Comparison of ENCODE assay signal across 8 mouse cellular contexts in the genomic region with DNA sequence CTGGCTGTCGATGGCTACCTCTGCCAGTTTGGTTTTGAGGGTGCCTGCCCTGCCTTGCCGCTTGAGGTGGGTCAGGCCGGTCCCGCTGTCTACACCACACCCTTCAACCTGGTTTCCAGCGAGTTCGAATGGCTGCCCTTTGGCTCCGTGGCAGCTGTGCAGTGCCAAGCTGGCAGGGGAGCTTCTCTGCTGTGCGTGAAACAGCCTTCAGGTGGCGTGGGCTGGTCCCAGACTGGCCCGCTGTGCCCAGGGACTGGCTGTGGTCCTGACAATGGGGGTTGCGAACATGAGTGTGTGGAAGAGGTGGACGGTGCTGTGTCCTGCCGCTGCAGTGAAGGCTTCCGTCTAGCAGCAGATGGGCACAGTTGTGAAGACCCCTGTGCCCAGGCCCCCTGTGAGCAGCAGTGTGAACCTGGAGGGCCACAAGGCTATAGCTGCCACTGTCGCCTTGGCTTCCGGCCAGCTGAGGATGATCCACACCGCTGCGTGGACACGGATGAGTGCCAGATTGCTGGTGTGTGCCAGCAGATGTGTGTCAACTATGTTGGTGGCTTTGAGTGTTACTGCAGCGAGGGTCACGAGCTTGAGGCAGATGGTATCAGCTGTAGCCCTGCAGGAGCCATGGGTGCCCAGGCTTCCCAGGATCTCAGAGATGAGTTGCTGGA. TPM values are rescaled to one million over a fixed set of nuclear protein-coding genes. Genes with fewer than 3 reads are reported as not detected.
DNase-seq lines count a peak whose midpoint lies in the region; ATAC-seq and TF ChIP-seq lines count a peak whose summit lies in the region.

No protein-coding gene starts in this region.

- no peak for TF ChIP-seq CTCF in thymus, adult 2 months (IDR thresholded peaks at IDR 0.05; ENCODE audit: borderline replicate concordance, control insufficient read depth, extremely low read depth, insufficient read depth, low read length, poor library complexity)

- H3K4me1 ChIP-seq in neural tube, embryonic 11.5 days (ENCODE audit: control insufficient read depth, insufficient read depth, low read length): peaks cover 33% of the 10 kb centered on the region
- peaks cover 45% of the 10 kb centered on the region for H3K4me1 ChIP-seq in stomach, embryonic 14.5 days (ENCODE audit: control insufficient read depth, insufficient read depth, low read length)
- H3K4me1 ChIP-seq in thymus, adult 2 months (replicated peaks; ENCODE audit: control insufficient read depth, insufficient read depth, low read length): peaks cover 11% of the 10 kb centered on the region

- TF ChIP-seq POLR2A in thymus, adult 2 months (IDR thresholded peaks at IDR 0.05; ENCODE audit: control insufficient read depth, extremely low read depth, insufficient read depth, low read length, poor library complexity): no peak

- H3K27me3 ChIP-seq in neural tube, embryonic 11.5 days (ENCODE audit: control insufficient read depth, insufficient read depth, low read length): peaks cover 35% of the 10 kb centered on the region
- H3K27me3 ChIP-seq in stomach, embryonic 14.5 days (ENCODE audit: control insufficient read depth, insufficient read depth, low read length): 0 out of 2 replicates have a peak, but pooled peaks cover 2% of the 10 kb centered on the region
- H3K27me3 ChIP-seq in thymus, adult 2 months (ENCODE audit: control insufficient read depth, insufficient read depth, low read length): peaks cover 25% of the 10 kb centered on the region

- peak overlapping the region; percentile 60 for H3K9ac ChIP-seq in neural tube, embryonic 11.5 days (ENCODE audit: low read length)
- peak overlapping the region; percentile 60 for H3K9ac ChIP-seq in stomach, embryonic 14.5 days (replicated peaks; ENCODE audit: low read depth, low read length)

- ATAC-seq in cerebellum, adult (ENCODE audit: insufficient number of reproducible peaks, low FRiP score, low TSS enrichment): no peak
- no peak for ATAC-seq in neural tube, embryonic 11.5 days (ENCODE audit: insufficient read depth, low FRiP score, low TSS enrichment)
- no peak for ATAC-seq in stomach, embryonic 14.5 days (ENCODE audit: insufficient number of reproducible peaks, insufficient read depth, low FRiP score, low read depth)

- peak overlapping the region; percentile 42 for H3K4me3 ChIP-seq in neural tube, embryonic 11.5 days (ENCODE audit: low read depth, low read length)
- peak overlapping the region; percentile 70 for H3K4me3 ChIP-seq in stomach, embryonic 14.5 days (ENCODE audit: low read depth, low read length)
- no peak overlapping the region for H3K4me3 ChIP-seq in thymus, adult 2 months (ENCODE audit: control insufficient read depth, insufficient read depth, low read length)

- peak overlapping the region; percentile 74 for H3K4me2 ChIP-seq in neural tube, embryonic 11.5 days (ENCODE audit: low read depth)
- peak overlapping the region; percentile 76 for H3K4me2 ChIP-seq in stomach, embryonic 14.5 days (replicated peaks; ENCODE audit: low read depth, low read length)

- H3K36me3 ChIP-seq in neural tube, embryonic 11.5 days (ENCODE audit: control insufficient read depth, insufficient read depth, low read length): no peaks in the 10 kb centered on the region
- no peaks in the 10 kb centered on the region for H3K36me3 ChIP-seq in stomach, embryonic 14.5 days (ENCODE audit: control insufficient read depth, insufficient read depth, low read length)
- no peaks in the 10 kb centered on the region for H3K36me3 ChIP-seq in thymus, adult 2 months (ENCODE audit: control insufficient read depth, insufficient read depth, low read length)

- no peak overlapping the region for H3K27ac ChIP-seq in neural tube, embryonic 11.5 days (ENCODE audit: low read depth, low read length)
- no peak overlapping the region; the same call in 1 of the 2 replicates for H3K27ac ChIP-seq in stomach, embryonic 14.5 days (ENCODE audit: low read length)
- no peak overlapping the region for H3K27ac ChIP-seq in thymus, adult 2 months (ENCODE audit: control insufficient read depth, insufficient read depth, low read length)

- WGBS in neural tube, embryonic 11.5 days: 39% methylated on average over 21 of the region's 21 CpGs
- 29% methylated on average over 21 of the region's 21 CpGs for WGBS in stomach, embryonic 14.5 days
- WGBS in thymus, adult 2 months: 67% methylated on average over 21 of the region's 21 CpGs

- no peaks in the 10 kb centered on the region for H3K9me3 ChIP-seq in neural tube, embryonic 11.5 days (ENCODE audit: control insufficient read depth, low read length)
- no peaks in the 10 kb centered on the region for H3K9me3 ChIP-seq in stomach, embryonic 14.5 days (ENCODE audit: control insufficient read depth, low read depth, low read length)

- DNase-seq in cerebellum, adult 11-12 months: peak; percentile 47
- no peak for DNase-seq in neural tube, embryonic 11.5 days (ENCODE audit: low spot score)
- no peak for DNase-seq in neural tube, embryonic 10.5 days (ENCODE audit: extremely low spot score, low spot score)
- peak; percentile 52 to 56 for DNase-seq in kidney, postnatal 4 days
- no peak for DNase-seq in right cerebral cortex, adult 18-20 months
- DNase-seq in thymus, adult 2 months: no peak

RNA-seq across cellular contexts. Expression of gene Cd248, which starts 0.8 kb away (rescaled TPM):
- polyA plus RNA-seq in neural tube, embryonic 11.5 days (2014; fragmentation: Nextera tagmentation; extraction: Ambion mirVana): 30.1 and 34.7 TPM in 2 replicates
- polyA plus RNA-seq in stomach, embryonic 14.5 days (2014; fragmentation: Nextera tagmentation; extraction: Ambion mirVana): 88.3 and 90.1 TPM in 2 replicates
- 5.9 and 7.7 TPM in 2 replicates for polyA plus RNA-seq in thymus, adult 2 months (2012; rRNA removed)

RNA-seq across cellular contexts. Expression of gene Tmem151a, which starts 16.6 kb away (rescaled TPM):
- polyA plus RNA-seq in neural tube, embryonic 11.5 days (2014; fragmentation: Nextera tagmentation; extraction: Ambion mirVana): 1.8 and 2.0 TPM in 2 replicates
- polyA plus RNA-seq in stomach, embryonic 14.5 days (2014; fragmentation: Nextera tagmentation; extraction: Ambion mirVana): 6.4 and 7.7 TPM in 2 replicates
- polyA plus RNA-seq in thymus, adult 2 months (2012; rRNA removed): 1.7 and 3.5 TPM in 2 replicates

RNA-seq across cellular contexts. Expression of gene Rin1, which starts 18.4 kb away (rescaled TPM):
- 1.1 and 2.3 TPM in 2 replicates for polyA plus RNA-seq in neural tube, embryonic 11.5 days (2014; fragmentation: Nextera tagmentation; extraction: Ambion mirVana)
- 2.4 and 3.3 TPM in 2 replicates for polyA plus RNA-seq in stomach, embryonic 14.5 days (2014; fragmentation: Nextera tagmentation; extraction: Ambion mirVana)
- polyA plus RNA-seq in thymus, adult 2 months (2012; rRNA removed): 7.1 and 8.8 TPM in 2 replicates

RNA-seq across cellular contexts. Expression of gene Yif1a, which starts 19.6 kb away (rescaled TPM):
- 80.4 and 88.0 TPM in 2 replicates for polyA plus RNA-seq in neural tube, embryonic 11.5 days (2014; fragmentation: Nextera tagmentation; extraction: Ambion mirVana)
- 112 and 117 TPM in 2 replicates for polyA plus RNA-seq in stomach, embryonic 14.5 days (2014; fragmentation: Nextera tagmentation; extraction: Ambion mirVana)
- polyA plus RNA-seq in thymus, adult 2 months (2012; rRNA removed): 121 and 137 TPM in 2 replicates

RNA-seq across cellular contexts. Expression of gene Brms1, which starts 27.5 kb away (rescaled TPM):
- polyA plus RNA-seq in neural tube, embryonic 11.5 days (2014; fragmentation: Nextera tagmentation; extraction: Ambion mirVana): 65.5 and 78.9 TPM in 2 replicates
- 43.4 and 45.3 TPM in 2 replicates for polyA plus RNA-seq in stomach, embryonic 14.5 days (2014; fragmentation: Nextera tagmentation; extraction: Ambion mirVana)
- 54.2 and 61.4 TPM in 2 replicates for polyA plus RNA-seq in thymus, adult 2 months (2012; rRNA removed)

Comparison
In these comparisons a context has a peak if more than half of its experiments do, and no peak if none do; other contexts are left out.
1. DNase-seq: peak in cerebellum, adult 11-12 months (single experiment) and kidney, postnatal 4 days (2 of 2); none in neural tube, embryonic 11.5 days (single experiment), neural tube, embryonic 10.5 days (single experiment), right cerebral cortex, adult 18-20 months (single experiment) and thymus, adult 2 months (single experiment).